Mouse (Mus musculus) left cerebral cortex, adult 2 months (tissue): ENCODE measurements around the gene Ptp4a2. TPM values are rescaled to one million over a fixed set of nuclear protein-coding genes. Genes with fewer than 3 reads are reported as not detected.

Source experiments
- DNase-seq, 2 experiments: peaks; one replicate each; pipeline ENCODE4 v3.0.0; 2021 to 2022; ENCODE audit warnings: low spot score in 2 of 2, mixed read lengths in 1 of 2; ENCODE audit errors: extremely low spot score in 1 of 2
- H3K27ac ChIP-seq: fragments of 200-600 bp; 2 replicates; pipeline ENCODE4 v1.8.1; 2022
- H3K4me3 ChIP-seq: fragments of 200-600 bp; 2 replicates; pipeline ENCODE4 v1.8.1; 2022
- CTCF ChIP-seq: fragments of 200-600 bp; IDR thresholded peaks from 2 replicates; pipeline ENCODE4 v1.8.1; 2022; ENCODE audit warnings: antibody characterized with exemption, mild to moderate bottlenecking, moderate library complexity
- intact Hi-C: fragments of 180-260 bp; cut with DNase I; formaldehyde crosslinking; loops from one replicate; pipeline ENCODE4 v1.15.1; 2025
- total RNA-seq, 2 experiments: library from RNA; stranded (reverse); gene quantifications; 2 replicates each; pipeline ENCODE4 v1.2.3; 2021

Gene Ptp4a2
- total RNA-seq, 2 experiments from 2014 or later: 126 to 131 TPM

DNA sequence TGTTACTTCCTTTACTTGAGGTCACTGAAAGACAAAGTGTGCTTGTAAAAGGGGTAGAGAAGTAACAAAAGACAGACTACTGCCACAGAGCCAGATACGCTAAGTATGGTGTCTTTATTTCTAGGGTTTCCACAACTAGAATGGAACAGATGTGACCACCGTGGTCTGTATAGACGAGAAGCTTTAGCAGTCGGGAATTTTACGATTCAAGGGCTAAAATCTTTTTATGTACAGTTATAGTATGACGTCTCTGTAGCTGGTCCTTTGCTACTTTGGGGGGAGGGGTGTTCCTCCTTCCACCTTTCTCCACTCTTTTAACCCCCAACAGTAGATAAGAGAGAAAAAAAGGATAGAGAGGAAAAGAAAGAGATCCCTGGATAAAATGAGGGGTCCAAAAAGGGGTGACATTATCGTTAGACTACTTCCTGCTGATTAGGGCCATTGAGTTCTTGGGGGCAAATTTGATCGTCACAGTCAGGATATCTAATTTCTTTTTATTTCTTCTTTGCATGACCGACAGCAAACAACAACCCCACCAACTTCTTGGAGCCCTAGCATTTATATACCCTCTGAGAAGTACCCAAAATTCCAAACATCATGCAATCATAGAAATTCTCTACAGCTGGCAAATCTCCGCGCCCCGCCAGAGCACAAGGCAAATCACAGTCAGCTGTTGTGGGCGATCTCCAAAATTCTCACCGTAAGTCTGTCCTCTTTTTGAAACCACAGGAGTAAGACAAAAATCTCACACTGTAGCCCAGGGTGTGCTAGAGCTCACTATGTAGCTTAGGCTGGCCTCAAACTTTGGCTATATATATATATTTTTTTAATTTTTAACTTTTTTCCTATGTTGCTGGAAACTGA lies 818 bp downstream of the Ptp4a2 start:
- no peak overlapping the region for H3K4me3 ChIP-seq
- no peak for DNase-seq
- intact Hi-C loops: no loop called here
- H3K27ac ChIP-seq: no peak overlapping the region
- no peak for TF ChIP-seq CTCF

- intact Hi-C loops: no loop called here
- no peak for DNase-seq
Observed at GRCm38 (mm10) chr4:129817591-129817990, 6.6 kb downstream of the Ptp4a2 start.

DNA sequence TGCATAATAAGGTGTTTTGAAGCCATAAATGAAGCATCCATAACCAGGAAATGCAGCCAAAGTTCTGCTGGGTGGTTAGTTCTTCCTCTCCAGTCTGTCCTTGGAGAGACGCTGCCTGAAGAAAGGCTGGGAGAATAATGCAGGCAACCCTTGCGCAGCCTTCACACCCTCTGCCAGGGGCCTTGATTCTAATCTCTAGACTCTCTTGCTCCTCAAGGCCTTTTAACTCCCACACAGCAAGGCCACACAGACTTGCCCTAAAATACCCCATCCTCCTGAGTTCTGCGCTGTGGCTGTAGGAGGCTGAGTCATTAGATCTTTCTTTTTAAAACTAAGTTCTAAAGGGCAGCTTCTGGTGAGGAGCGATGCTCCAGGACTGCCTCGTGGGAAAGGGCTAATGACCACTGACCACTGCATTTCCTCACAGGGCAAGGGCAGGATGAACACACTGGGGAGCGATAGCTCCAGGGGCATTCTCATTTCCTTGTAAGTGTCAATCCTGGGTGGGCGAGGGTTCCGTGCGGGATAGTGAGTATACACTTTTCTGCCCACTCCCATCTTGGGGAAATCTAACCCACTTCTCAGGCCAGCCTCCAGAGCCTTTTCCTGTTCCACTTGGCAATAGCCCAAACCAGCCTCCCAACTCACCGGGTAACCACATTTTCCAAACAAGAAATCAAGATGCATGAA lies 7.6 kb downstream of the Ptp4a2 start:
- DNase-seq: no peak
- no peak for TF ChIP-seq CTCF
- H3K4me3 ChIP-seq: no peak overlapping the region
- intact Hi-C loops: no loop called here
- H3K27ac ChIP-seq: peak overlapping the region; percentile 59; the same call in 1 of the 2 replicates

More at GRCm38 (mm10) chr4:129817591-129817990, 6.6 kb downstream of the Ptp4a2 start:
- H3K4me3 ChIP-seq: no peak overlapping the region
- TF ChIP-seq CTCF: no peak
- H3K27ac ChIP-seq: peak overlapping the region; percentile 59; the same call in 1 of the 2 replicates

GRCm38 (mm10) chr4:129819712-129820336 lies 8.8 kb downstream of the Ptp4a2 start:
- Histone ChIP-seq H3K4me3 (peak overlapping the region; percentile 93), H3K27ac (peak overlapping the region; percentile 95)
- TF ChIP-seq CTCF: peak; percentile 48
- peak; percentile 90 to 94 for DNase-seq
- intact Hi-C loops: loop anchor here (2.0 to 5.0 kb wide), 2 partner anchors 33 to 57 kb away; no protein-coding TSS in a partner anchor

DNA sequence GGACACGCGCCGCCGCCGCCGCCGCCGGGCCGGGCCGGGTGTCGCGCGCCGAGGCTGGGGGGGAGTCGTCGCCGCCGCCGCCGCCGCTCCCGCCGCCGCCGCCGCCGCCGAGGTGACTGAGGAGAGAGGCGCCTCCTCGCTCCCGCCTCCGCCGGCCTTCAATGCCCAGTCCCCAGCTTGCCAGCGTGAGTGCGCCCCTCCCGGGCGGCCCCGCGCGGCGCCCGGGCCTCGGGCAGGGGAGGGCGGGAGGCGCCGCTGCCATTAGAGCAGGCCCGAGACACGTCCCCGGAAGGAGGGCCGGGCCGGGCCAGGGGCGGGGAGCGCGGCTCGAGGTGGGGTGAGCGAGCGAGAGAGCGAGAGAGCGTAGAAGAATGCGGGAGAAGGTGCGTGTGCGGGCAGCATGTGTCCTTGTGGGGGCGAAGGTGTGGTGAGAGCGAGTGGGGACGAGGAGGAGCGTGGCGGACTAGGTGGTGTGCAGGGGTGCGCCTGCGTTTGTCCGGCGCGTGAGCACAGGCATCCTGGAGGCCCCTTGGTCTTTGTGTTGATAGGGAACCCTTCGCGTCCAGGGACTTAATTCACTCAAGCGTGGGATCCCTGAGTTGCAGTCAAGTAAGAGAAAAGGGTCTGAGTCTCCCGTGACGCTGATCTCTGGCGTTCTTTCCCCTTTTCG lies 9.5 kb downstream of the Ptp4a2 start:
- DNase-seq: peak; percentile 69
- peak overlapping the region; percentile 85 for H3K27ac ChIP-seq
- intact Hi-C loops: loop anchor here (2.0 to 5.0 kb wide), 2 partner anchors 33 to 56 kb away; no protein-coding TSS in a partner anchor
- H3K4me3 ChIP-seq: peak overlapping the region; percentile 93
- TF ChIP-seq CTCF: no peak

DNA sequence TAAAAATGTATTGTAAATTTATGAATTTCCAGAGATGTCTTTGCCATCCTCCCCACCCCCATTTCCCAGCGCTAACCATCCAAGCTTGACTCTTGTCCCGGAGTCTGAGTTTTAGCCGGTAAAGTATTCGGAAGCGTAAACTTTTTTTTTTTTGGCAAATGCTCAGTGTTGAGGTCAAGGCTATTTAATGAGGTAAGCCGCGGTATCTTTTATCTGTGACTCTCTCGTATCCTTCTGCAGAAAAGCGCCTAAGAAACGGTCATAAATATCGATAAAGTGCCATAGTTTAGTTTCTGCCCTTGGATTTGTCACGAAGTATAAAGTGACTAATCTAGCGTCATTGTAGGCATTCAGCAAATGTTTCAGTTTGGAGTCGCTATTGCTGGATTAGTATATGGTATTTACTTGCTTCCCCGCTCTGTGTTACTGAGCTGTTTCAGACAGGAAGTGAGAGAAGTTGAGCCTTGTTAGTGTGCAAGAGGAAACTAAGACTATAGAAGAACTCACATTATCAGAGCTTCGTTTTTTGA lies 10.1 kb downstream of the Ptp4a2 start:
- intact Hi-C loops: loop anchor here (2.0 to 5.0 kb wide), 2 partner anchors 34 to 56 kb away; no protein-coding TSS in a partner anchor
- TF ChIP-seq CTCF: no peak
- Histone ChIP-seq H3K4me3 (peak overlapping the region; percentile 93), H3K27ac (peak overlapping the region; percentile 85; the same call in 1 of the 2 replicates)
- DNase-seq: no peak

- TF ChIP-seq CTCF: no peak
- DNase-seq: no peak
- Histone ChIP-seq H3K27ac (no peak overlapping the region), H3K4me3 (no peak overlapping the region)
- intact Hi-C loops: loop anchor here (5.0 kb wide), 1 partner anchor 35 kb away; no protein-coding TSS in a partner anchor
Observed at GRCm38 (mm10) chr4:129822324-129822723, 11.3 kb downstream of the Ptp4a2 start.

DNA sequence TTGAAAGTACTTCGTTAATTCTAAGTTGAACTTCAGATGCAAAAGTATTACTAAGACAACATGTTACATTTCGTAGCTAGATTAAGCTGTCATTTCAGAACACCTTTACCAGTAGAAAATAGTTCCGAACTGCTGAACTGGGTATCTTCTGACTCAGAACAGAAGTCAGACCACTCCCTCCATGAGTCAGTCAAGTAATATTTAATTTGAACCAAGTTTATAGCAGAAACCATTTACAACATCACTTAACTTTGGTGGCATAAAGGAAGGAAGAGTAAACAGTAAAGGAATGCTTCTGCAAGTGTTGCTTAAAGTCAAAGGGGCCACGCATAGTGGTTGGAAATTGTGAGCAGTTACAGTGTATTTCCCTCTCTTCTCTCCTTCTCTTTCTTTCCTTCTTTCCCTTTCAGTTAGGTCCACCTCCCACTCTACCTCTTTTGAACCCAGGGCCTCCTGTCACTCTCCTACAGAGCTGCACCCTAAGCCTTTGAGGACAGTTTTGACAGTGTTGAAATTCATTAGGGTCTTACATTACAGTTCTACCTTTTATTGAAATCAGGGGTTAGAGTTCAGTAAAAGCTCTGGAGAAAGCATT lies 12.3 kb downstream of the Ptp4a2 start:
- no peak for DNase-seq
- H3K27ac ChIP-seq: no peak overlapping the region
- no peak for TF ChIP-seq CTCF
- intact Hi-C loops: loop anchor here (5.0 kb wide), 1 partner anchor 36 kb away; no protein-coding TSS in a partner anchor
- H3K4me3 ChIP-seq: no peak overlapping the region

DNA sequence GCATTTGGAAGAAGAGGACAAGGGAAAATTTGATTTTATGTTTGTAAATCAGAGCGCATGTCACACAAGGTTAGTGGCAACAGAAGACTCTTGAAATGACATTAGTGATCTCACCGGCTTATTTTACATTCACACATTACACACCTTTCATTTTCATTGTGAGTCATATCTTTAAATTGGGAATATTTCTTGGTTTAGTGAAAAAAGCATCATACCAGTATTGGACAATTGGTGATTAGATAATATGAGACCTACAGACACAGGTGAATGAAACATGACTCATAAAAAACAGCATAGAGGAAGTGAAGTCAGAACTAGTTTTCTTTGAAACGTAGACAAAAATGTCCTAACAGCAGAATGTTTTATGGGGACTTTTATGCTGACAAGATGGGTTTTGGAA lies 16.6 kb downstream of the Ptp4a2 start:
- intact Hi-C loops: no loop called here
- Histone ChIP-seq H3K4me3 (no peak overlapping the region), H3K27ac (no peak overlapping the region)
- DNase-seq: no peak
- no peak for TF ChIP-seq CTCF

DNA sequence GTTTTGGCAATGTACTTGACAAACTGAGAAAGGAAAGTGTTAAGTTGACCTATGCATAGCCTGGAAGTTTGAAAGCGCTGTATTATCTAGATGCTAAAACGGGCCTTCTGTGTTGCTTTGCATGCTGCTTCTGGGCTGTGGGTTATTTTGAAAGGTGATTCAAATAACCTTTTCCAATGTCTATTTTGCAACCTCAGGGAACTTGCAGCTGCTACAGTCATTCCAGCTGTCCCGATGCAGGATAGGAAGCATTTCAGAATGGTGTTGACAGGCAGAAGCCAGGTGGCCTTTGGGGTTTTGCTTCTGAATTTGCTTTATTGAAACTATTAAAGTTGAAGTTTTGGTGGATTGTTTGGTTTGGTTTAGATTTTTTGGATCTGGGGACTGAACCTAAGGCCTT lies 17.1 kb downstream of the Ptp4a2 start:
- Histone ChIP-seq H3K27ac (no peak overlapping the region), H3K4me3 (no peak overlapping the region)
- DNase-seq: no peak
- intact Hi-C loops: no loop called here
- no peak for TF ChIP-seq CTCF
